14 mouse cellular contexts compared by ENCODE assay signal in the genomic region with DNA sequence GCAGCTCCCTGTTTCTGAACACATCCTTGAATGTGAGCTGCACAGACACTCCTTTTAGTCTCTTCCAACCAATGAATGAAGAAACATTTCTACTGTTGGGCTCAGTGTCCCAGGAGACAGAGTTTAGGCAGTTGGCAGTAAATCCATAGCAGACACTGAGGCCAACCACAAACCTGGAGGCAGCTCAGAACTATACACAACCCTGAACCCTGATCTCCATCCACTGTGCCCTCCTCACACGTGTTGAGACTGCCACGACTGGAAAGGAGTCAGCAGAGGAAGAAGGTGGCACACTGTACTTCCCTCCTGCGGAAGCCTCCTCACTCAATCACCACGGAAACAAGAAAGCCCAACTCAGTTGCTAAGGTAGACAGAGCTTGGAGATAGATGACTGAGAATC. TPM values are rescaled to one million over a fixed set of nuclear protein-coding genes. Genes with fewer than 3 reads are reported as not detected.
A peak's percentile ranks its signal among the peaks of the same experiment; 100 is the strongest.
DNase-seq lines count a peak whose midpoint lies in the region; ATAC-seq and TF ChIP-seq lines count a peak whose summit lies in the region.
"Had no signal": no experiment of that assay in that cellular context is flagged by ENCODE, and none has a peak within 500 bp of the region (broad histone marks: within the 10 kb centered on the region; RNA-seq: fewer than 3 reads in every experiment).

No protein-coding gene starts in this region.

- no peak for TF ChIP-seq CTCF in gastrocnemius, adult 2 months (IDR thresholded peaks at IDR 0.05)

- intact Hi-C loops in gastrocnemius, postnatal 14 days (cut with DNase I; ENCODE audit: low total_unique reads) = no loop called here
- intact Hi-C loops in gastrocnemius, adult 2 months (cut with DNase I) = no loop called here
- intact Hi-C loops in left cerebral cortex, postnatal 4 days (cut with DNase I) = no loop called here

- WGBS in heart, embryonic 10.5 days = 67% methylated on average over 4 of the region's 4 CpGs

- H3K27ac ChIP-seq in gastrocnemius, adult 2 months = no peak overlapping the region
- no peak overlapping the region for H3K27ac ChIP-seq in heart, embryonic 10.5 days
- H3K27ac ChIP-seq: embryonic facial prominence, embryonic 12.5 days; stomach, postnatal 0 days had no signal

- H3K36me3 ChIP-seq in heart, embryonic 10.5 days = peaks cover 3% of the 10 kb centered on the region; the same call in 1 of the 2 replicates
- H3K36me3 ChIP-seq: embryonic facial prominence, embryonic 12.5 days had no signal

- H3K9me3 ChIP-seq in heart, embryonic 10.5 days = no peaks in the 10 kb centered on the region
- H3K9me3 ChIP-seq: embryonic facial prominence, embryonic 12.5 days had no signal

- peak; percentile 10 for DNase-seq in gastrocnemius, postnatal 14 days
- DNase-seq in gastrocnemius, adult 2 months = no peak
- DNase-seq in left cerebral cortex, postnatal 4 days = peak; percentile 8
- no peak for DNase-seq in left cerebral cortex, adult 18-20 months (ENCODE audit: low spot score in 2 of 2)
- peak; percentile 15 for DNase-seq in T-cell, adult 2 months (ENCODE audit: low spot score)
- DNase-seq in gastrocnemius, adult 18-20 months (ENCODE audit: low spot score) = no peak
- DNase-seq in heart, embryonic 10.5 days (ENCODE audit: low spot score) = no peak
- DNase-seq: cerebellum, adult 11 months; gastrocnemius, postnatal 25 days; lung, postnatal 4 days; right cerebral cortex, postnatal 4 days had no signal

- no peaks in the 10 kb centered on the region for H3K27me3 ChIP-seq in heart, embryonic 10.5 days (ENCODE audit: insufficient read depth, poor library complexity, severe bottlenecking)
- H3K27me3 ChIP-seq: embryonic facial prominence, embryonic 12.5 days had no signal

- peak; percentile 81 to 89 for ATAC-seq in hematopoietic stem cell, adult 5-6 weeks (replicated peaks in 1 of 2; ENCODE audit: insufficient read depth in 1 of 2, low FRiP score in 2 of 2, low TSS enrichment in 1 of 2, low read depth in 1 of 2, poor library complexity in 2 of 2, severe bottlenecking in 2 of 2)

- H3K4me3 ChIP-seq in gastrocnemius, adult 2 months = no peak overlapping the region
- no peak overlapping the region for H3K4me3 ChIP-seq in heart, embryonic 10.5 days
- H3K4me3 ChIP-seq: embryonic facial prominence, embryonic 12.5 days had no signal

- no peaks in the 10 kb centered on the region for H3K4me1 ChIP-seq in heart, embryonic 10.5 days
- H3K4me1 ChIP-seq: embryonic facial prominence, embryonic 12.5 days had no signal

RNA-seq across cellular contexts. Expression of a gene that starts 25.6 kb away (rescaled TPM):
- total RNA-seq in gastrocnemius, postnatal 14 days (2021) = 10 to 100 TPM; 11.0 to 12.9 TPM
- 10 to 100 TPM; 11.2 to 14.8 TPM for total RNA-seq in gastrocnemius, adult 2 months (2021)
- 10 to 100 TPM; 33.8 to 38.3 TPM for total RNA-seq in left cerebral cortex, postnatal 4 days (2021)
- total RNA-seq in left cerebral cortex, adult 18-20 months (2021) = 10 to 100 TPM; 16.3 to 17.3 TPM
- total RNA-seq in hematopoietic stem cell, adult 5-6 weeks (2017) = 52.9 and 56.8 TPM in 2 replicates
- total RNA-seq in gastrocnemius, adult 18-20 months (2021) = 10 to 100 TPM; 11.9 to 13.1 TPM
- polyA plus RNA-seq in heart, embryonic 10.5 days (2016; fragmentation: Nextera tagmentation; extraction: Ambion mirVana) = 37.7 and 43.5 TPM in 2 replicates

RNA-seq across cellular contexts. Expression of a gene that starts 30.3 kb away (rescaled TPM):
- not detected for total RNA-seq in gastrocnemius, postnatal 14 days (2021)
- total RNA-seq in gastrocnemius, adult 2 months (2021) = not detected
- 10 to 100 TPM; 19.2 to 23.4 TPM for total RNA-seq in left cerebral cortex, postnatal 4 days (2021)
- 10 to 100 TPM; 20.4 to 21.4 TPM for total RNA-seq in left cerebral cortex, adult 18-20 months (2021)
- not detected in 2 replicates for total RNA-seq in hematopoietic stem cell, adult 5-6 weeks (2017)
- total RNA-seq in gastrocnemius, adult 18-20 months (2021) = not detected
- 0.33 and 0.34 TPM in 2 replicates for polyA plus RNA-seq in heart, embryonic 10.5 days (2016; fragmentation: Nextera tagmentation; extraction: Ambion mirVana)
- total RNA-seq: gastrocnemius, postnatal 25 days had no signal

Comparison
In these comparisons a context has a peak if more than half of its experiments do, and no peak if none do; other contexts are left out.
1. DNase-seq: peak in gastrocnemius, postnatal 14 days (single experiment), left cerebral cortex, postnatal 4 days (single experiment) and T-cell, adult 2 months (single experiment); none in gastrocnemius, adult 2 months (single experiment), left cerebral cortex, adult 18-20 months (0 of 2), gastrocnemius, adult 18-20 months (single experiment) and heart, embryonic 10.5 days (single experiment).
2. RNA of a gene that starts 30.3 kb away (total RNA-seq): 19.2 to 23.4 TPM in left cerebral cortex, postnatal 4 days and 20.4 to 21.4 TPM in left cerebral cortex, adult 18-20 months; not detected in gastrocnemius, postnatal 14 days, not detected in gastrocnemius, adult 2 months, not detected in hematopoietic stem cell, adult 5-6 weeks and not detected in gastrocnemius, adult 18-20 months; every median in the first group is over 10 times any median in the second.